Mouse (Mus musculus): Measurements from ENCODE around the gene Dync1i1. TPM values are rescaled to one million over a fixed set of nuclear protein-coding genes. Genes with fewer than 3 reads are reported as not detected.

Gene Dync1i1
- polyA plus RNA-seq, 1 experiment from 2014 or later, result 5.2 TPM

- ATAC-seq (ENCODE audit: low FRiP score, low TSS enrichment), result no peak
- no peak overlapping the region for H3K9ac ChIP-seq (ENCODE audit: low read depth, low read length)
- H3K9me3 ChIP-seq (ENCODE audit: control insufficient read depth, low read length), result no peaks in the 10 kb centered on the region
- H3K27ac ChIP-seq (ENCODE audit: low read depth, low read length), result no peak overlapping the region
- no peaks in the 10 kb centered on the region for H3K27me3 ChIP-seq (ENCODE audit: control insufficient read depth, insufficient read depth, low read length)
- H3K4me2 ChIP-seq (replicated peaks; ENCODE audit: low read depth, low read length), result no peak overlapping the region
- 89% methylated on average over 1 of the region's 1 CpGs for WGBS
- H3K36me3 ChIP-seq (ENCODE audit: control insufficient read depth, insufficient read depth, low read length), result no peaks in the 10 kb centered on the region
- H3K4me1 ChIP-seq (ENCODE audit: control insufficient read depth, insufficient read depth, low read length), result peaks cover 3% of the 10 kb centered on the region; the same call in 1 of the 2 replicates
- H3K4me3 ChIP-seq (ENCODE audit: low read length), result no peak overlapping the region
Measured at GRCm38 (mm10) chr6:5723986-5724385, 1.5 kb upstream of the Dync1i1 start.

GRCm38 (mm10) chr6:5726237-5726670 lies 815 bp downstream of the Dync1i1 start:
- Histone ChIP-seq H3K4me1 (ENCODE audit: control insufficient read depth, insufficient read depth, low read length) (peaks cover 3% of the 10 kb centered on the region; the same call in 1 of the 2 replicates), H3K9me3 (ENCODE audit: control insufficient read depth, low read length) (no peaks in the 10 kb centered on the region), H3K36me3 (ENCODE audit: control insufficient read depth, insufficient read depth, low read length) (no peaks in the 10 kb centered on the region), H3K4me2 (replicated peaks; ENCODE audit: low read depth, low read length) (peak overlapping the region; percentile 91), H3K27me3 (ENCODE audit: control insufficient read depth, insufficient read depth, low read length) (no peaks in the 10 kb centered on the region), H3K4me3 (ENCODE audit: low read length) (peak overlapping the region; percentile 52), H3K27ac (ENCODE audit: low read depth, low read length) (no peak overlapping the region), H3K9ac (ENCODE audit: low read depth, low read length) (peak overlapping the region; percentile 53; the same call in 1 of the 2 replicates)
- WGBS, result 4% methylated on average over 10 of the region's 10 CpGs
- ATAC-seq (ENCODE audit: low FRiP score, low TSS enrichment), result no peak

GRCm38 (mm10) chr6:5733217-5733616 lies 7.8 kb downstream of the Dync1i1 start:
- no peak for ATAC-seq (ENCODE audit: low FRiP score, low TSS enrichment)
- Histone ChIP-seq H3K27ac (ENCODE audit: low read depth, low read length) (no peak overlapping the region), H3K4me1 (ENCODE audit: control insufficient read depth, insufficient read depth, low read length) (no peaks in the 10 kb centered on the region), H3K9me3 (ENCODE audit: control insufficient read depth, low read length) (no peaks in the 10 kb centered on the region), H3K36me3 (ENCODE audit: control insufficient read depth, insufficient read depth, low read length) (no peaks in the 10 kb centered on the region), H3K9ac (ENCODE audit: low read depth, low read length) (no peak overlapping the region), H3K27me3 (ENCODE audit: control insufficient read depth, insufficient read depth, low read length) (no peaks in the 10 kb centered on the region), H3K4me2 (replicated peaks; ENCODE audit: low read depth, low read length) (no peak overlapping the region), H3K4me3 (ENCODE audit: low read length) (no peak overlapping the region)
- WGBS, result 96% methylated on average over 3 of the region's 3 CpGs

- H3K4me3 ChIP-seq (ENCODE audit: low read length), result no peak overlapping the region
- no peaks in the 10 kb centered on the region for H3K27me3 ChIP-seq (ENCODE audit: control insufficient read depth, insufficient read depth, low read length)
- peak; percentile 82; the same call in 1 of the 2 replicates for ATAC-seq (ENCODE audit: low FRiP score, low TSS enrichment)
- no peak overlapping the region for H3K4me2 ChIP-seq (replicated peaks; ENCODE audit: low read depth, low read length)
- H3K36me3 ChIP-seq (ENCODE audit: control insufficient read depth, insufficient read depth, low read length), result no peaks in the 10 kb centered on the region
- no peaks in the 10 kb centered on the region for H3K4me1 ChIP-seq (ENCODE audit: control insufficient read depth, insufficient read depth, low read length)
- H3K9ac ChIP-seq (ENCODE audit: low read depth, low read length), result no peak overlapping the region
- no peak overlapping the region for H3K27ac ChIP-seq (ENCODE audit: low read depth, low read length)
- H3K9me3 ChIP-seq (ENCODE audit: control insufficient read depth, low read length), result no peaks in the 10 kb centered on the region
Measured at GRCm38 (mm10) chr6:5734398-5734797, 9.0 kb downstream of the Dync1i1 start.

DNA sequence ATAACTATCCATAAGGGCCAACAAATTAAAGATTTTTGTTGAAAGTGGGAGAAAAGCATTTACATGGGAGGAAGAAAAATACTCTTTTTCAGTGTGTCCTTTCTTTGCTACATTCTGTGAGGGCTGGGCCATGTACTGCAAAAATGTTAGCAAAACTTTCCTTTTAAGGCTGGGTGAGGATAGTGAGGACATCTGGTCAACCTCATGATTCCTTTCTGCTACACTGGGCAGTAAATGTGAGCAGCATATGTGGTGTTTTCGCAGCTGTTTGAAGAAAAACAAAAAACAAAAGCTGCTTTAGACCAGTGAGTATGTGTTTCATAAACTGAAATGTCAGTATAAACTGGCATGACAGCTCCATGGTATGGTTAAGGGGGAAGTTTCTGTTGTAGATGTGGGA lies 9.4 kb downstream of the Dync1i1 start:
- no peaks in the 10 kb centered on the region for H3K9me3 ChIP-seq (ENCODE audit: control insufficient read depth, low read length)
- no peak overlapping the region for H3K9ac ChIP-seq (ENCODE audit: low read depth, low read length)
- H3K4me3 ChIP-seq (ENCODE audit: low read length), result no peak overlapping the region
- no peaks in the 10 kb centered on the region for H3K4me1 ChIP-seq (ENCODE audit: control insufficient read depth, insufficient read depth, low read length)
- no peak overlapping the region for H3K27ac ChIP-seq (ENCODE audit: low read depth, low read length)
- WGBS, result 72% methylated on average over 1 of the region's 1 CpGs
- no peaks in the 10 kb centered on the region for H3K36me3 ChIP-seq (ENCODE audit: control insufficient read depth, insufficient read depth, low read length)
- no peak overlapping the region for H3K4me2 ChIP-seq (replicated peaks; ENCODE audit: low read depth, low read length)
- ATAC-seq (ENCODE audit: low FRiP score, low TSS enrichment), result peak; percentile 52; the same call in 1 of the 2 replicates
- no peaks in the 10 kb centered on the region for H3K27me3 ChIP-seq (ENCODE audit: control insufficient read depth, insufficient read depth, low read length)

GRCm38 (mm10) chr6:5739711-5740110 lies 14.3 kb downstream of the Dync1i1 start:
- no peak for ATAC-seq (ENCODE audit: low FRiP score, low TSS enrichment)
- H3K9ac ChIP-seq (ENCODE audit: low read depth, low read length), result no peak overlapping the region
- WGBS, result 86% methylated on average over 7 of the region's 7 CpGs

DNA sequence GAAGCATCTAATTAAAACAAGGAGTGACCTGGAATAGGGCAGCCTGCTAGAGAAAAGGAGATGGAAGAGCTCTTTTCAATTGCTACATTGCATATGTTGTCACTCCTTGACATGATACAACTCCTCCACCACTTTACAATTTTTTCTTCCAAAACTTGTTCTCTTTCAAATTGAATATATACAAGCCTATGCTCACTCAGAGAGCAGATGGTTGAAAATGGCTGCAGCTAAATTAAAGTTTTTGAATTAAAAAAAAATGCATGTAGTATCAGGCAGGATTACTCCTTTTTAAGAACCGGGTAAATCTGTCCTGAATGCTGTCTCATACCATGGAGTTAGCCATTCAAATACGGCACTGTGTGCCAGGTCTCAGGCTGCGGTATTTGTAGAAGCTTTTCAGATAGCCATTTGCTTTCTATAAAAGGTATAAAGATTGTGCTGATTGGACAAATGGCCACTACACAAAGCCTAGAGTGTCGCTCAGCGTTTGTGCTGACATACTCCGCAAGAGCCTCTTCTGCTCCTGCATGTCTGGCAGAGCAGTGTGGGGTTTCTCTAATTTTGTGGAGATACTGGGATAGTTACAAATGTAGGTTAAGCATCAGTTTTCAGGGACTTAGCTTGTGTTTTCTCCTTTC lies 16.1 kb downstream of the Dync1i1 start:
- H3K4me2 ChIP-seq (replicated peaks; ENCODE audit: low read depth, low read length), result no peak overlapping the region
- no peaks in the 10 kb centered on the region for H3K9me3 ChIP-seq (ENCODE audit: control insufficient read depth, low read length)
- H3K9ac ChIP-seq (ENCODE audit: low read depth, low read length), result no peak overlapping the region
- H3K27ac ChIP-seq (ENCODE audit: low read depth, low read length), result no peak overlapping the region
- H3K36me3 ChIP-seq (ENCODE audit: control insufficient read depth, insufficient read depth, low read length), result no peaks in the 10 kb centered on the region
- H3K27me3 ChIP-seq (ENCODE audit: control insufficient read depth, insufficient read depth, low read length), result no peaks in the 10 kb centered on the region
- H3K4me1 ChIP-seq (ENCODE audit: control insufficient read depth, insufficient read depth, low read length), result no peaks in the 10 kb centered on the region
- WGBS, result 84% methylated on average over 6 of the region's 6 CpGs
- no peak overlapping the region for H3K4me3 ChIP-seq (ENCODE audit: low read length)
- ATAC-seq (ENCODE audit: low FRiP score, low TSS enrichment), result no peak

More at GRCm38 (mm10) chr6:5739711-5740110, 14.3 kb downstream of the Dync1i1 start:
- Histone ChIP-seq H3K27me3 (ENCODE audit: control insufficient read depth, insufficient read depth, low read length) (no peaks in the 10 kb centered on the region), H3K4me1 (ENCODE audit: control insufficient read depth, insufficient read depth, low read length) (no peaks in the 10 kb centered on the region), H3K4me3 (ENCODE audit: low read length) (no peak overlapping the region), H3K9me3 (ENCODE audit: control insufficient read depth, low read length) (no peaks in the 10 kb centered on the region), H3K27ac (ENCODE audit: low read depth, low read length) (no peak overlapping the region), H3K36me3 (ENCODE audit: control insufficient read depth, insufficient read depth, low read length) (no peaks in the 10 kb centered on the region), H3K4me2 (replicated peaks; ENCODE audit: low read depth, low read length) (no peak overlapping the region)

DNA sequence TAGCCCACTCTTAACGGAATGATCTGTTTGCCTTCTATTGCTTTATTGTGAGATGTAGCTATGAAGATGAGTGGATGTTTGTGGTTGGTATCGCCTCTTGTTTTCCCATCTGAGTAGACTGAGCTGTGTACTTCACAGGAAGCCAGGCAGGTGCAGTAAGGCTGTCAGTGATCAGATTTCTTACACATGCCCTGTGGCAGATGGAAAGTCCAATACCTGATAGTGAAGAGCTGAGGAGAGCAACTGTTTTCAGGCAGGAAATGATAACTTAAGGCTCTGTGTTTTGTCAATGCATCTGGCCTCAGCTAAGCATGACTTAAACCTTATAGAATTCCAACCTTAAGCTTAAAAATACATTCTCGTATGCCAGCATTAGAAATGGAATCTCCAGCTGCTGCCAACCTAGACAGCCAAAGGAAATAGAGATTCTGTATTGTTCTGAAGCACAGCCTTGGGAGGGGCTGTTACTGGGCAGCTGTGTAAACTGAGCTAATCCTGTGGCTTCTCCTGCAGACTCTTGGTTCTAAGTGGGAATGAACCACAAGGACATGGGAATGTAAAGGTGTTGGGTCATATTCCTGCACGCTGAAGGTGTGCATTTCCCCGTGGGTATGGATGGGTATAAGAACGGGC lies 24.8 kb downstream of the Dync1i1 start:
- Histone ChIP-seq H3K9me3 (ENCODE audit: control insufficient read depth, low read length) (no peaks in the 10 kb centered on the region), H3K27me3 (ENCODE audit: control insufficient read depth, insufficient read depth, low read length) (no peaks in the 10 kb centered on the region), H3K36me3 (ENCODE audit: control insufficient read depth, insufficient read depth, low read length) (no peaks in the 10 kb centered on the region), H3K9ac (ENCODE audit: low read depth, low read length) (no peak overlapping the region), H3K4me3 (ENCODE audit: low read length) (no peak overlapping the region), H3K4me1 (ENCODE audit: control insufficient read depth, insufficient read depth, low read length) (no peaks in the 10 kb centered on the region), H3K4me2 (replicated peaks; ENCODE audit: low read depth, low read length) (no peak overlapping the region), H3K27ac (ENCODE audit: low read depth, low read length) (no peak overlapping the region)
- peak; percentile 62; the same call in 1 of the 2 replicates for ATAC-seq (ENCODE audit: low FRiP score, low TSS enrichment)
- 62% methylated on average over 6 of the region's 6 CpGs for WGBS

DNA sequence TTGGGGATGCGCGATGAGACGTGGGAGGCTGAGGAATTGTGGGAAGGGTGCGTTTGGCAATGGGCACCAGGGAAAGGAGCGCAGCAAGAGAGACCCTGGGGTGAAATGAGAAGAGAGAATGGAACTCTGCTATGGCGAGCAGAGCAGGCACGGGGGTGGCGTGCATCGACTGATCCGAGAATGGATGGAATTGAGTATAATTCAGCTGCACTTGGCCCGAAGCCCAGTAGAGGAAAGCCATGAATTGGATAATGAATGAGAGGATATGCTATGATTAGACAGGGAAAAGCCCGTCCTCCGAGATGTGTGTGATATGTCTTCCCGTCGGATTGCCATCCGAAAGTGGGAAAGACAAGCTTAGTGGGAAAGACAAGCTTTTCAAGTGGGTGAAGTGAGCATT lies 26.7 kb downstream of the Dync1i1 start:
- no peak overlapping the region for H3K27ac ChIP-seq (ENCODE audit: low read depth, low read length)
- H3K36me3 ChIP-seq (ENCODE audit: control insufficient read depth, insufficient read depth, low read length), result no peaks in the 10 kb centered on the region
- whole genome bisulfite sequencing, result 82% methylated on average over 16 of the region's 16 CpGs
- no peaks in the 10 kb centered on the region for H3K4me1 ChIP-seq (ENCODE audit: control insufficient read depth, insufficient read depth, low read length)
- H3K27me3 ChIP-seq (ENCODE audit: control insufficient read depth, insufficient read depth, low read length), result no peaks in the 10 kb centered on the region
- H3K9ac ChIP-seq (ENCODE audit: low read depth, low read length), result no peak overlapping the region
- H3K4me2 ChIP-seq (replicated peaks; ENCODE audit: low read depth, low read length), result no peak overlapping the region
- no peaks in the 10 kb centered on the region for H3K9me3 ChIP-seq (ENCODE audit: control insufficient read depth, low read length)
- no peak overlapping the region for H3K4me3 ChIP-seq (ENCODE audit: low read length)
- no peak for ATAC-seq (ENCODE audit: low FRiP score, low TSS enrichment)

Measured in kidney, embryonic 14.5 days (tissue).